Mouse (Mus musculus): ENCODE data around the gene Lrriq3. TPM values are rescaled to one million over a fixed set of nuclear protein-coding genes. Genes with fewer than 3 reads are reported as not detected.

Lrriq3 gene
- polyA plus RNA-seq (2017; shearing (Covaris generic)) = 0.41 TPM

DNA sequence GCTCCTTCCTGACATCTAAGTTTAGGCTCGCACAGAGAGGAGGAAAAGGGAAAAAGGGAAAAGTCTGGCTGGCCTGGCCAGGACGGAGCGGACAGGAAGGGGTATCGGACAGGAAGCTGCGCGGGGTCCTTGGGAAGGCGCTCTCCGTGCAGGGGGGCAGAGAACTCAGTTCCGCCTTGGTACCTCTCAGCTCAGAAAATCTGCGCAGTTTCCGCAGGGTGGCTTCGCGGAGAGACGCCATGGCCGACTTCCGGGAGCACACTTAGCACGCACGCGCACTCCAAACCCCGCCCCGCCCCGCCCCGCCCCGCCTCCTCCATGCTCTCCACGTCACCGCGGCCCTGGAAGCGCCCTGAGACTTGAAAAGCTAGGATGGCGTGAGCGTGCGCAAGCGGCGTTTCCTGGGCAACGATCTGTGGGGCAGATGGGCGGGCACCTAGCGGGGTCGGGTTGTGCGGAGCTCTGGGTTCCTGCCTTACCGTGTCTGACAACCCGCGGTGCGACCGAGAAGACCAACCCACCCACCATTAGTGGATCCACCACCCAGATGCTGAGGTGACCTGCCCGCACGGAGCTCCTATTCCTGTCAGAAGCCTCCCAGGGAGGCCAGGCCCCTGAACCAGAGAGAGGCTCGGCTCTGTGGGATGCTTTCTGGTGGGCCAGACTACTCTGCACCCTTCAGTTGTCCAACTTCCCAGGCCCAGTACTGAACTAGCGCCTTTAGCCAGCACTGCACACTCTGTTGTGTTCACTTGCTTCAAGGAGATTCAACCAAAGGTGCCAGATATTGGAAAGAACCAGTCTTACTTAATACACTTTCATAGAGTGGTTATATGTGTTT lies at the start of gene Lrriq3, which contains the start of gene Fpgt:
Gene Lrriq3, plus strand, starts transcription at position 319 of the 841 bp plus-strand sequence.
Gene Fpgt, minus strand, starts transcription at position 288 of the 841 bp plus-strand sequence.

DNA sequence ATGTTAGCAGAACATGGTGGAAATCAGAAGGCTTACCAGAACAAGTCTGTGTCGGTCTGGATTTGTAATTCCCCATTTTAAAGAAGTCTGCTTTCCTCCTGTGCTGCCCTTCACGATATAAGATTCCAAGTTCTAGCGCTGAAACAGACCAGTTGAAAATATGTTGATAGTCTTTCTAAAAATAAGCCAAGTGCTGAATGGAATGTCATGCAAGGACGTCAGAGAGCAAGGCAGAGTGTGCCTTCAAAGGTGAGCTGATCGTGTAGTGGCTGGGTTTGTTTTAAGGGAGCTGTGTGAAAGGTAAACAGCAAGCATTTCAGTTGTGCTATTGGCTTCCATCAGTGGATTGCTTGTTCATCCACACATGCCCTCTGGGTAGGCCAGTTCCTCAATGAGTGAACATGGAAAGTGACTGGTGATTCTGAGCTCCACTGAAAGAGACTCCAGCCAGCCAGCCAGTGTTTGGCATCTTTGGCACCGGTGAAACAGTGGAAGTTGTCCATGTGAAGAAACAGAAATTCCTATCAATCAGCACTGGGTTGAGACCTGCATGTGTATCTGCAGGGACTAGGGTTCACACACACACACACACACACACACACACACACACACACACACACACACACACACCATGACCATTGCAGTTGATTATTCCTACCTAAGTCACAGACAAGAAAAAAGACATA lies 37.9 kb upstream of the Lrriq3 start, which contains the start of gene Tnni3k:
Gene Tnni3k, minus strand, starts transcription at position 177 of the 686 bp plus-strand sequence.

Other genes with a start within 250 kb of the Lrriq3 start
- not detected for gene Tnni3k, start 38.0 kb upstream of the Lrriq3 start, polyA plus RNA-seq (2017; shearing (Covaris generic))
- 34.4 TPM for gene Fpgt, start within 50 bp of the Lrriq3 start, polyA plus RNA-seq (2017; shearing (Covaris generic))